Mouse (Mus musculus) liver, postnatal 0 days (tissue): Measurements from ENCODE around the gene Sptbn4. TPM values are rescaled to one million over a fixed set of nuclear protein-coding genes. Genes with fewer than 3 reads are reported as not detected.

ENCODE experiments used
- ATAC-seq: fragments of 200-750 bp; cut with Nextera tagmentation; 2 replicates; pipeline ENCODE4 v1.8.0; 2017; ENCODE audit warnings: mild to moderate bottlenecking, moderate library complexity
- DNase-seq: peaks from one replicate; pipeline ENCODE4 v3.0.0-alpha.2; 2016
- H3K27ac ChIP-seq: fragments of 300-500 bp; sonication (generic); 2 replicates; pipeline ENCODE4 v1.5.1; 2014; ENCODE audit warnings: antibody characterized with exemption, moderate library complexity, mild to moderate bottlenecking, low read depth
- H3K27me3 ChIP-seq: fragments of 300-500 bp; sonication (generic); 2 replicates; pipeline ENCODE4 v1.6.1; 2014; ENCODE audit warnings: low read length, control low read depth, mixed read lengths; ENCODE audit not compliant: insufficient read depth
- H3K36me3 ChIP-seq: fragments of 300-500 bp; sonication (generic); replicated peaks from 2 replicates; pipeline ENCODE4 v1.6.1; 2014; ENCODE audit warnings: mild to moderate bottlenecking, control low read depth, low read length, moderate library complexity, mixed read lengths; ENCODE audit not compliant: insufficient read depth
- H3K4me1 ChIP-seq: fragments of 300-500 bp; sonication (generic); 2 replicates; pipeline ENCODE4 v1.6.1; 2014; ENCODE audit warnings: antibody characterized with exemption, mild to moderate bottlenecking, control low read depth; ENCODE audit not compliant: insufficient read depth
- H3K4me2 ChIP-seq: fragments of 300-500 bp; sonication (generic); 2 replicates; pipeline ENCODE4 v1.6.1; 2014; ENCODE audit warnings: low read depth, mild to moderate bottlenecking, low read length, moderate library complexity, mixed read lengths
- H3K4me3 ChIP-seq: fragments of 300-500 bp; sonication (generic); 2 replicates; pipeline ENCODE4 v1.5.1; 2014; ENCODE audit warnings: low read depth, low read length
- H3K9ac ChIP-seq: fragments of 300-500 bp; sonication (generic); replicated peaks from 2 replicates; pipeline ENCODE4 v1.6.1; 2014; ENCODE audit warnings: mild to moderate bottlenecking, moderate library complexity
- H3K9me3 ChIP-seq: fragments of 300-500 bp; sonication (generic); 2 replicates; pipeline ENCODE4 v1.6.1; 2016; ENCODE audit warnings: mild to moderate bottlenecking, control low read depth, low read length, mixed read lengths
- CTCF ChIP-seq: sonication (generic); IDR thresholded peaks from 2 replicates; pipeline ENCODE4 v1.5.1; 2016; ENCODE audit warnings: antibody characterized with exemption, low read depth
- EP300 ChIP-seq: IDR thresholded peaks from 2 replicates; pipeline ENCODE4 v1.6.1; 2016; ENCODE audit warnings: antibody characterized with exemption, low read depth, mild to moderate bottlenecking
- WGBS: fragments of 180-500 bp; shearing (Covaris S2); extraction: QIAGEN DNeasy Blood & Tissue Kit; methylation state at CpG from one replicate; pipeline ENCODE4 v1.1.7; 2014; ENCODE audit not compliant: insufficient replicate concordance; 5-methylcytosine and 5-hydroxymethylcytosine counted together
- polyA plus RNA-seq: library from polyadenylated mRNA; unstranded; fragments of >200 nt; fragmentation: Nextera tagmentation; extraction: Ambion mirVana; gene quantifications from 2 replicates; pipeline ENCODE4 v1.2.1, GENCODE M21; 2015

The Sptbn4 gene
- polyA plus RNA-seq, 1 experiment from 2014 or later: 0.02 TPM

DNA sequence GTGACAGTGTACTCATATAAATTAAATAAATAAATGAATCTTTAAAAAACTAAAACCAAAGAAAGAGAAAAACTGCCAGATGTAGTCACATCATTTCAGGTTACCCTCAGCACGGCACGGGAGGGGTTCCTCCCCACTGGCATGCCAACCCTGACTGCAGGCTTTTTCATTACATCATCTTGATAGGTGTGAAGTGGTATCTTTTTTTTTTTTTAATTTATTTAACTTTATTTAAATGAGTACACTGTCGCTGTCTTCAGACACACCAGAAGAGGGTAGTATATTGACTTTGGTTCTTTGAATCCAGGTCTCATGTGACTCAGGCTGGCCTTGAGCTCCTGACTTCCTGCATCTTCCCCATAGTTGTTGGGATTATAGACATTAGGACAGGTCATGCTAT, 7.8 kb upstream of the Sptbn4 start:
- Histone ChIP-seq H3K4me1 (peaks cover 37% of the 10 kb centered on the region), H3K9ac (no peak overlapping the region), H3K4me2 (peak overlapping the region; percentile 0; the same call in 1 of the 2 replicates), H3K9me3 (no peaks in the 10 kb centered on the region), H3K36me3 (peaks cover 45% of the 10 kb centered on the region), H3K27ac (peak overlapping the region; percentile 79), H3K27me3 (no peaks in the 10 kb centered on the region), H3K4me3 (no peak overlapping the region)
- ATAC-seq: no peak
- WGBS: 80% methylated on average over 3 of the region's 3 CpGs
- TF ChIP-seq EP300 (no peak), CTCF (no peak)
- no peak for DNase-seq

DNA sequence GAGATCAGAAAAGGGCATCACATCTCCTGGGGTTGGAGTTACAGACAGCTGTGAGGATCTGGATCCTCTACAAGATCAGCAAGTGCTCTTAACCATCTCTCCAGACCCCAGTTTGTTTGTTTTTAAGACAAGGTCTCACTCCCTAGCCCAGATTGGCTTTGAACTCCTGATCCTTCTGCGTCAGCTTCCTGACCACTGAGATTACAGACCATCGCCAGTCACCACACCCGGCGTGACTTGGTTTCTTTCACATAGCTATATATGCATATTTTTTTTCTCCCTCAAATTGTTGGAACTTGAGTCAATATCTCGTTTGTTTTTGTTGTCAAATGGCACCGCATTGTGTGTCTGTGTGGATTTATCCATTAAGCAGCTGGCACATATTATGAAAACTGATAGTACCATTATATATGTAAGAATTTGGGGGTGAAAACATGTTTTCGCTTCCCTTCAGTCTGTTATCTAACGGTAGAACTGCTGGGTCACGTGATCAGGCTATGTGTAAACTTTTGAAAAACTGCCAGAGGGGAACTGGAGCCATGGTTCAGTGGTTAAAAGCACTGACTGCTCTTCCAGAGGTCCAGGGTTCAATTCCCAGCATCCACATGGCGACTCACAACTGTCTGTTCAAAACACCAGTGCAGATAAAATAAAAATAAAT, 7.1 kb upstream of the Sptbn4 start:
- TF ChIP-seq EP300: peak; percentile 85
- no peak for TF ChIP-seq CTCF
- H3K4me2 ChIP-seq: peak overlapping the region; percentile 34; the same call in 1 of the 2 replicates
- peak; percentile 52 for DNase-seq
- peak overlapping the region; percentile 79 for H3K27ac ChIP-seq
- H3K9ac ChIP-seq: no peak overlapping the region
- WGBS: 41% methylated on average over 10 of the region's 10 CpGs
- peak; percentile 64 for ATAC-seq
- H3K27me3 ChIP-seq: no peaks in the 10 kb centered on the region
- peaks cover 39% of the 10 kb centered on the region for H3K4me1 ChIP-seq
- H3K4me3 ChIP-seq: no peak overlapping the region
- peaks cover 43% of the 10 kb centered on the region for H3K36me3 ChIP-seq
- no peaks in the 10 kb centered on the region for H3K9me3 ChIP-seq

DNA sequence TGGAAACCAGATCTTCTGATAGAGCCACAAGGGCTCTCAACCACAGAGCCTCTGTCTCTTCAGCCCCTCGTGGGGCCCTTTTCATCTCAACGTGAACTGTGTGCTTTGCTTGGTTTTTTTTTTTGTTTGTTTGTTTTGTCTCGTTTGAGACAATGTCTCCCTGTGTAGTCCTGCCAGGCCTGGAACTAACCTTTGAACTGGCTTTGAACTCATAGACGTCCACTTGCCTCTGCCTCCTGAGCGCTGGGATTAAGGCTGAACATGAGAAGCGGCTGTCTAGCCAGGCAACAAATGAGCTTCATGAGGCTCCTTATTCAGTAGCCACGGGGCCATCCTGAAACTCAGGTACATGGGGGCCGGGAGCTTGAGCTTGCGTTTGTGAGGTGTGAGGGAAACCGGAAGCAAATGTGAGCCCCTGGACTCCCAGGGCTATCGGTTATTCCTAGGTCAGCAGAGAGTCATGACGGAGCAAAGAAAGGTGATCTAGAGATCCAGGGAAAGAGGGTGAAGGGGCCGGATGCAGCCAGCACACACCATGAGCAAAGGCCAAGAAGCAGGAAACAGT, 4.8 kb upstream of the Sptbn4 start:
- H3K27ac ChIP-seq: peak overlapping the region; percentile 70
- no peaks in the 10 kb centered on the region for H3K9me3 ChIP-seq
- H3K4me3 ChIP-seq: peak overlapping the region; percentile 93
- H3K9ac ChIP-seq: peak overlapping the region; percentile 22; the same call in 1 of the 2 replicates
- H3K36me3 ChIP-seq: peaks cover 30% of the 10 kb centered on the region
- no peak for TF ChIP-seq EP300
- no peak for TF ChIP-seq CTCF
- no peak for DNase-seq
- peak overlapping the region; percentile 86 for H3K4me2 ChIP-seq
- peaks cover 46% of the 10 kb centered on the region for H3K4me1 ChIP-seq
- H3K27me3 ChIP-seq: no peaks in the 10 kb centered on the region; the same call in 1 of the 2 replicates
- no peak for ATAC-seq
- 56% methylated on average over 13 of the region's 13 CpGs for WGBS

DNA sequence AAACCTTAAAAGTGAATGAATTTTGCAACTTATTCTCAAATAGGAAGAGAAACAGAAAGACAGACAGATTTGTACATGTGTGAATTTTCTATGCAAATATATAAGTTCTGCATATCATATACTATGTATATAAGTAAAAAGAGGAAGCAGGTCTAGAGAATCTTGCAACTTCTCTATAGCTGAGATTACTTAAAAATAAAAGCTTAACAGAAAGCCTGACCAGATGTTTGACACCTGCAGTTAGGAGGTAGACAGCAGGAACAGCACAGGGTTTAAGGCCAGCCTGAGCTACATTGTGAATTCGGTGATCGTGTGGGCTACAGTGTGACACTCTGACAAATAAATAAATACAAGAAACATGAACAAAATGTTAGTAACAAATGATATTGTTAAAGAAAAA, 3.9 kb upstream of the Sptbn4 start:
- peaks cover 8% of the 10 kb centered on the region for H3K27me3 ChIP-seq
- DNase-seq (no peak), ATAC-seq (no peak)
- H3K4me1 ChIP-seq: peaks cover 55% of the 10 kb centered on the region
- peak overlapping the region; percentile 89; the same call in 1 of the 2 replicates for H3K27ac ChIP-seq
- peak overlapping the region; percentile 93; the same call in 1 of the 2 replicates for H3K4me3 ChIP-seq
- TF ChIP-seq EP300 (no peak), CTCF (no peak)
- no peaks in the 10 kb centered on the region for H3K9me3 ChIP-seq
- peaks cover 23% of the 10 kb centered on the region for H3K36me3 ChIP-seq
- no peak overlapping the region; the same call in 1 of the 2 replicates for H3K9ac ChIP-seq
- WGBS: 65% methylated on average over 2 of the region's 2 CpGs
- H3K4me2 ChIP-seq: peak overlapping the region; percentile 86

DNA sequence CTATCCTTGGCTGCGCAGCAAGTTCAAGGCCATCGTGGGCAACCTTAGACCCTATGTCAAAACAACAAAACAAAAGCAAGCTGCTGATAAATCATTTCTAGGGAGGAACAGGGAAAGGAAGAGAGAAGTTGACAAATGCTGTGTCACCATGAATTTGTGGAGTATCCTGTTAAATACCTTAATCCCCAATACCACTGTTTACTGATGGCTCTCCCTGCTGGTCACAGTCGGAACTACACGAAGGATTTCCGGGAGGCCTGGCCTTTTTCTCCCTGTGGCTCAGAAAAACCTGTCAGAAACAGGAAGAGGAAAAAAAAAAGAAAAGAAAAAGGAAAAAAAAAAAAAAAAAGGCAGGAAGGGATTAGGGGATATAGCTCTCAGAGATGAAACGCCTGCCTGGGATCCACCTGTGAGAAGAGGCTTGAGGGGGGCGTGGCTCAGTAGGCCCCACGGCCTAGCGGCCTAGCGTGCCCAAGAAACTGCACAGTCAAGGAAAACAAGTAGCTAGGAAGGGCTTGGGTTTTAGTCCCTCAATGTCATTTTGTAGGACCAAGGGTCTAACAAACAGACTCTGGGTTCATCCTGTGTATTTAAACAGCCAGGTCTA, 1.9 kb upstream of the Sptbn4 start:
- Histone ChIP-seq H3K9me3 (no peaks in the 10 kb centered on the region), H3K4me1 (peaks cover 53% of the 10 kb centered on the region), H3K9ac (peak overlapping the region; percentile 91), H3K36me3 (peaks cover 13% of the 10 kb centered on the region), H3K4me3 (peak overlapping the region; percentile 93), H3K27ac (peak overlapping the region; percentile 89), H3K4me2 (peak overlapping the region; percentile 86), H3K27me3 (peaks cover 23% of the 10 kb centered on the region)
- WGBS: 45% methylated on average over 10 of the region's 10 CpGs
- TF ChIP-seq EP300 (0 out of 2 replicates have a peak, but pooled peaks have one; percentile 28), CTCF (peak; percentile 85)
- DNase-seq: peak; percentile 85
- 0 out of 2 replicates have a peak, but pooled peaks have one; percentile 9 for ATAC-seq

DNA sequence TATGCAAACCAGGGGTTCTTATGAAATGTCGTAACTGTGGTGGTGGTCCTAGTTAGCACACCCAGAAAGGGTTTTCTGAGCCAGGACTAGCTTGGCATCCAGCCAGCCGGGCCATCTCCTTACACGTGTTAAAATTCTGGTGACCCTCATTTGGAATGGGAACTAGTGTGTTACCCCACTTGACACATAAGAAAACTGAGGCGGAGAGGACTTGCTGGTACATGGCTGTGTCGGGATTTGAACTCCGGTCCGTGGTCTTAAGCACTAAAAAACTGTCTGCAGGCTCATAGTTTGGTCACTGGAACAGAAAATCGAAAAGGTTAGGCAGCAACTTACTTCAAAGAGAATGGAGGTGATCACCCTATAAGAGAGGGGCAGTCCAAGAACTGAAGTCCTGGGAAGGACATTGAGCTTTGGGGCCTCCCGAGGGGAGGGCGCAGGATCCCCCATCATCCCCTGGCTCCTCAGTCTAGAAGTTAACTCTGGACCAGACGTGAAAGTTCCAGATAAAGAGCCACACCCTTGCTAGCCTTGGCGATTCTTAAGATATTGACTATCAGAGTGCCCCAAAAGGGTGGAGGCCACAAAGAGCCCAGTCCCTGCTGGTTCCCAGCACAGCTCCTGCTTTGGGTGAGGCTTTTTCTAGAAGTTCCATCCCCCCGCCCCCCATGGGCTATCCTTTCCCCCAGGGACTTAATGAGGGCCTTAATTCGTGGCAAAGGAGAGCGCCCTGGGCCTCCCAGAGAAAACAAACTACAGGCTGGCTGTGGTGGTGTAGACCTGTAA, 1.1 kb upstream of the Sptbn4 start:
- H3K4me1 ChIP-seq: peaks cover 46% of the 10 kb centered on the region
- 39% methylated on average over 15 of the region's 15 CpGs for WGBS
- ATAC-seq: peak; percentile 28

More for the DNA sequence above, 1.1 kb upstream of the Sptbn4 start:
- peaks cover 23% of the 10 kb centered on the region for H3K27me3 ChIP-seq
- peak overlapping the region; percentile 91 for H3K9ac ChIP-seq
- peak overlapping the region; percentile 89 for H3K27ac ChIP-seq
- peaks cover 13% of the 10 kb centered on the region for H3K36me3 ChIP-seq
- H3K4me2 ChIP-seq: peak overlapping the region; percentile 86
- TF ChIP-seq CTCF (no peak), EP300 (peak; percentile 86)
- DNase-seq: peak; percentile 70
- H3K4me3 ChIP-seq: peak overlapping the region; percentile 93
- H3K9me3 ChIP-seq: no peaks in the 10 kb centered on the region
